Mouse (Mus musculus) lung, adult 2 months (tissue): ENCODE measurements around the gene Golga2.

Source experiments
- CTCF ChIP-seq: fragments of 200-500 bp; IDR thresholded peaks from 2 replicates; pipeline ENCODE4 v1.5.1; 2011; ENCODE audit warnings: mild to moderate bottlenecking, low read length, control low read depth; ENCODE audit not compliant: insufficient read depth
- POLR2A ChIP-seq: fragments of 200-500 bp; IDR thresholded peaks from 2 replicates; pipeline ENCODE4 v1.6.1; 2011; ENCODE audit warnings: low read depth, mild to moderate bottlenecking, control low read depth, low read length, borderline replicate concordance; ENCODE audit errors: extremely low read depth

DNA sequence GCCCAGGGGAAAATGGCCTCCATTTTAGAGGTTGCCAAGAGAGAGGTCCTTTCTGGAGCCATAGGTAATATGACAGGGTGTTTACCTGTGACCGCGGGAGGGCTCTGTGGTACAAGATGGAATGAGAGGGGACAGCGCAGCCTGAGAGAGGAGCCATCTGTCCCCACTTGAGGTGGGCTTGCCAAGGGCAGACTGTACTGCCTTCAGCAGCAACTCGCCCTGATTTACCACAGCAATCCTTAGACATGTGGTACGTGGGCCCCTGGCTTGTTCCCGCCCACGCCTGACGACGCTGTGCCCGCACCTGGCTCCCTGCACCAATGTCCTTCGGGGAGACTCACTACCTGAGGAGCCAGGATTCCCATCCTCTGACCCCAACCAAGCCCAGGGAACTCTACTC, 61.1 kb downstream of the Golga2 start:
- no peak for TF ChIP-seq CTCF
- TF ChIP-seq POLR2A, result no peak
